Comparison of ENCODE assay signal across 24 mouse cellular contexts in the genomic region with DNA sequence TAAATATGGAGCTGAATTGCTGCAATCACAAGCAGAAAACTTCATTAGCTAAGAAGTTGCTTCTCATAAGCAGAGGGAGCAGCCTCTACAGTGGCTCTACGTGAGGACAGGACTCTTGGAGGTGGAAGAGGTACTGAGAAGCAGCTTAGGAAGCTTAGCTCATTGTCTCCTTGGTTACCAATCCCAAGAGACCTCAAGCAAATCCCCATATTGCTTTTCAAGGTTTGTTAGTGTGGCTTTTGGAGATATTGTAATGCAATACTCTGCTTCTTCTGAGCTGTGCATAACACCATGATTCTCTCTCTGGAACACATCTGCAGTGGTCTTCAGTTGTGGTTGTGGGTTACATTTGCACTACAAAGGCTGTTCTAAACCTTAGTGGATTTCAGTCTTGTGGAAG.
"Had no signal": no experiment of that assay in that cellular context is flagged by ENCODE, and none has a peak within 500 bp of the region (broad histone marks: within the 10 kb centered on the region; RNA-seq: fewer than 3 reads in every experiment).

No protein-coding gene starts in this region.

- H3K27ac ChIP-seq: heart, embryonic 13.5 days; heart, embryonic 15.5 days; hindbrain, embryonic 13.5 days; hindbrain, embryonic 15.5 days; hindbrain, postnatal 0 days; layer of hippocampus, adult 2 months; left cerebral cortex, adult 2 months; limb, embryonic 10.5 days; limb, embryonic 12.5 days; liver, embryonic 13.5 days had no signal

- H3K9ac ChIP-seq: heart, embryonic 13.5 days; heart, embryonic 15.5 days; hindbrain, embryonic 13.5 days; hindbrain, embryonic 15.5 days; limb, embryonic 12.5 days; liver, embryonic 13.5 days had no signal

- DNase-seq: gastrocnemius, postnatal 14 days; gastrocnemius, postnatal 36 days; heart, adult 18-20 months; heart, postnatal 14 days; heart, postnatal 36 days; kidney, adult 18-20 months; kidney, adult 9 months; kidney, postnatal 10 days; kidney, postnatal 25 days; kidney, postnatal 4 days; liver; liver, embryonic 13.5 days had no signal

- H3K36me3 ChIP-seq: heart, embryonic 13.5 days; heart, embryonic 15.5 days; hindbrain, embryonic 13.5 days; hindbrain, embryonic 15.5 days; limb, embryonic 10.5 days; limb, embryonic 12.5 days; liver, embryonic 13.5 days had no signal

- H3K27me3 ChIP-seq: heart, embryonic 13.5 days; heart, embryonic 15.5 days; hindbrain, embryonic 13.5 days; hindbrain, embryonic 15.5 days; limb, embryonic 12.5 days; liver, embryonic 13.5 days had no signal

- H3K9me3 ChIP-seq: heart, embryonic 13.5 days; heart, embryonic 15.5 days; hindbrain, embryonic 13.5 days; hindbrain, embryonic 15.5 days; limb, embryonic 10.5 days; limb, embryonic 12.5 days; liver, embryonic 13.5 days had no signal

- H3K4me3 ChIP-seq: heart, embryonic 13.5 days; heart, embryonic 15.5 days; hindbrain, embryonic 13.5 days; hindbrain, embryonic 15.5 days; layer of hippocampus, adult 2 months; left cerebral cortex, adult 2 months; limb, embryonic 10.5 days; limb, embryonic 12.5 days; liver, embryonic 13.5 days had no signal

- H3K4me2 ChIP-seq: heart, embryonic 11.5 days; heart, embryonic 13.5 days; heart, embryonic 15.5 days; hindbrain, embryonic 13.5 days; hindbrain, embryonic 15.5 days; limb, embryonic 12.5 days; liver, embryonic 11.5 days; liver, embryonic 13.5 days had no signal

- ATAC-seq: hindbrain, postnatal 0 days; intestine, postnatal 0 days had no signal

- H3K4me1 ChIP-seq: heart, embryonic 13.5 days; heart, embryonic 15.5 days; hindbrain, embryonic 13.5 days; hindbrain, embryonic 15.5 days; limb, embryonic 10.5 days; limb, embryonic 12.5 days; liver, embryonic 13.5 days had no signal
